Mouse (Mus musculus) R1 (cell line): ENCODE measurements around the gene Nrcam.
A peak's percentile ranks its signal among the peaks of the same experiment; 100 is the strongest.

Source experiments
- DNase-seq: peaks from one replicate; pipeline ENCODE4 v3.0.0-alpha.2; 2018; ENCODE audit warnings: low read depth, low spot score

Nrcam gene

DNA sequence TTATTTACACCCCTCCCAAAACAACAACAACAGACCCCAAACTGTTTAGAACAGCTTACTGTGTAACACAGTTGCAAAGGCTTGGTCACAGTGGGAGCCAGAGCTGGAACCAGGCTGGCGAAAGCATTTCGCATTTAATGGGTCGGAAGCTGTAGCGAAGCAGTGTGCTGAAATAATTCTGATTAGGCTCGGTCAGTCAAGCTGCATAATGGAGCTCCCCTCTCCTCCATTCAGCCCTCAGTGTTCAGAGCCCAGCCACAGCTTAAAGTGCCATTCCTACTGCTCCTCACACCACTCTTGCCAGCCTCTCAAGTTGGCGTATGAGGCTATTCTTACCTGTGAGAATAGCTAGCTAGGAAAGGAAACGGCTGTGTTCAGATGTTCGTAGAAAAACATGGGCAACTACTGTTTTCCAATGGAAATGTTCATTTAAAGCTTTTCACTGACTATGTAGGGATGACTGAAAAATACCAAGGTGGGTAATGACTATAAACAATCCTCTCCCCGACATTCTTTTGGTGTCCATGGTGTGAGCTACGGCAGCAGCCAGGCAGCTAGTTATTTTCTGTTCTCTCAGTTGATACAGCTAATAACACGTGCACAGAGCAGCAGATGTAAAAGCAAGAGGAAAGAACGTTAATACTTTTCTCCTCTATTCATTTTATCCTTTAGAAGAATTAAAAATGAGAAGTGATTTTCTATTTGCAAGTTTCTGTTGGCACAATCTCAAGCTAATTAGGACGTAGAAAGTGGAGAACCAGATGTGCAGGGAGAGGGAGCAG lies 108.6 kb downstream of the Nrcam start:
- DNase-seq = no peak

DNA sequence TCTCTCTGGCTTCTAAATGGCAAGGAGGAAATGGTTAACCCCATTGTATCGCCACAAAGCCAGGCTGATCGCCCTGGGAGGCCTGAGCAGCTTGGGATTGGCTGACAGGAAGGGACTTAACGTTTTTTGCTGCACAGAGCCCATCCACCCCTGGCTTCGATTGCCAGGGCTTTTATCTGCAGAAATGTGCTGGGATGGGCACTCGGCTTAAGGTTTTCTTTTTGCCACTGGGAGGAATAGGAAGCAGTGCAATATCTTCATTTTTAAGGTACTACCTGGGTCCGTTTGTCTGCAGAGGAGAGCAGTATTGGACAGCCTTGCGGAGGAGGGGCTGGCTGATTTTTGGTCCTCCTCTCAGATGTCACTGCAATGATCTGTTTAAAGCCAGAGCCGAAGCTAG lies 110.2 kb downstream of the Nrcam start:
- peak; percentile 12 for DNase-seq

DNA sequence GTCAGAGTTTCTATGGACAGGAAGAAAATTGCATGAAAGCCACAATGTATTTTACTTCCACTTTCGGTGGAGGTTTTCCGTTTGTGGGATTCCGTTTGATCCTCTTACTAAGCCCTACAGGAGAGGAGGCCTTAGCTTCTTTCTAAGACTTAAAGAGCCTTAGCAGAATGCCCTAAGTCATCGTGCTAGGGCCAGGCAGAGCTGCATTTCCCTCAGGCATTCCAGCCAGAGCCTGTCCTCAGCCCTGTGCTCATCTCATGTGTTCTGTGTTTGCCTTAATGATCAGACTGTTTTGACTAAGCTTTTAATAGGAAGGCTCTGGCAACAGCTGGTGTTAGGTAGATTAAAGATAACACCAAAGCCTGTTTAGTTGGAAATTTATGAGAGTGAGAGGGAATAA lies 111.5 kb downstream of the Nrcam start:
- DNase-seq = no peak

DNA sequence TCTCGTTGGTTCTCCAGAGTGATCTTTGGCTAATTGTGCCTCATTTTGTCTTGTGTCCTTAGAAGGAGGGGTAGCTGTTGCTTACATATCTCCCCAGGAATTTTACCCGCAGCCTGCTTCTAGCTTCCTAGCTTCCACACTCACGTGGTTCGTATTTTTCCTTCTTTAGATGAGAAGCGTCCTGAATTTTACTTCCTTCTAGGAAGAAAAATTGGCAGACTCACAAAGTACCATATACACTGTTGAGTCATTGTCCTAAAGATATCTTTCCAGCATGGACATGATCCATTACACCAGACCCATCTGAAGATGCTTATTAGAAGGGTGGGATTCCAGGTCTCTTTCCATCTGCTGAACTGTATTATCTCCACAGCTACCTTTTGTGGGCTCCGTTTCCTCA lies 122.2 kb downstream of the Nrcam start:
- DNase-seq = no peak

DNA sequence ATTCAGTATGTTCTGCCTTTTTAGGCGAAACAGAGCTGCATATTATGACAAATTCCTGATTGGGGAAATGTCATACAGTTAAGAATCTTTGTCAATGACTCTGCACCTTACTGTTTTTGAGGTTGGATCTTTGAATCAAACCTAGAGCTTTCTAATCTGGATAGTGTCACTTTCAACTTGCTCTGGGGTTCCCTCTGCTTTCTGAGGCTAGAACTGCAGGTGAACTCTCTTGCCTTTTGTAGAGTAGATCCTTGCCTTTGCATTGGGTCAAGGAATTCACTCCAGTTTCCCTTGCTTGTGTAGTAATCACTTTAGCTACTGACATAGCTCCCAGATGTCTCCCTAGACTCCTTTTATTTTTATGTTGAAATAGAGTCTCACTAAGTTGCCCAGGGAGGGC lies 123.1 kb downstream of the Nrcam start:
- peak; percentile 4 for DNase-seq

DNA sequence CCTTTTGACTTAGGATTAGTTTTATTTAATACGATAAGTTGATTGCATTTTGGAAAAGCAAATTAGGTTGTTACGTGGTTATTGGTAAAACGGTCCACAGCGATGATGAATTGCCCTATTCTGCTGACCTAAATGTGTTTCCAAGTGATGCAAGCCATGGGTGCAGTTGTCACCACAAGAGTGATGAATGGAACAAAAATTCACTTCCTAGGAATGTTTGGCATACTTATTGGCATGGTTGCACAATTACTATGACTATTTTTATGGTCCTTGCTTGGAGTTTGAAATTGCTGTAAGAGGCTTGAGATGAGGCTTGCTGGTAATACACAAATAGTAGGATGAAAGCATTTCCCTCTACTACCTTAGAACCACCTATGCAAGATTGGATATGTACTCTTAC lies 125.1 kb downstream of the Nrcam start:
- DNase-seq = no peak

DNA sequence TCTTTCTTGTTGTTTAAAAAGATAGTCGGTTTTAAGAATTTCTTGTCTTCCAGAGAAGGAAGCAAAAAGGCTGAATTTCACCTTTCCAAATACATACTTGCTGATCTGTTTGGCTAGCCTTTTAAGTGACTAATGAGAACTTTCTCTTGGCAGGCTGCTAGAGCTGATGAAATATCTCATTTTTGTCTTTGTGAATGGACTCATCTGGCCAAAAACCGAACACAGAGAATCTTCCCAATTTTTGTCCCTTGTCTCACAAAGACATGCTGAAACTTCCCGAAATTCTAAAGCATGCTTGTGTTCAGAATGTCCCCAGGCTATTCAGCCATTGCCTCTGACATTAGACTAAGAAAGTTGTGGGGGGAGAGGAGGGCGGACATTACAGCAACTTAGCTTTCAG lies 129.3 kb downstream of the Nrcam start:
- DNase-seq = no peak

DNA sequence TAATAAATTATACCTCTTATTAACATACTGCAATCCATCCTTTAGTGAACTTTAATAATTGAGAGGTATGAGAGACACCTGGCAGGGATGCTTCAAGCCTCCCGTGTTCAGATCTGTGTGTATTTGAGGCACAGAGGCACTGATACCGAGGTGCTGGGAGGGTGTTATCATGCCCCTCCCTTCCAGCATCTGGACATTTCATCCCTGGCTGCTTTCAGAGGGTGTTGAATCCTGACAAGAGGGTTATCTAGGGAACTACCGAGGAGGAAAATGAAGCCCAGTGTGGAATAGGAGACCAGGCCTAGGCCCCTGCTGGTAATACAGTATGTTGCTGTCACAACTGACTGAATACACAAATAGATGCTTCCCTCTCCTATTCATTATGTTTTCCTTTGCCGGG lies 133.8 kb downstream of the Nrcam start:
- DNase-seq = no peak

DNA sequence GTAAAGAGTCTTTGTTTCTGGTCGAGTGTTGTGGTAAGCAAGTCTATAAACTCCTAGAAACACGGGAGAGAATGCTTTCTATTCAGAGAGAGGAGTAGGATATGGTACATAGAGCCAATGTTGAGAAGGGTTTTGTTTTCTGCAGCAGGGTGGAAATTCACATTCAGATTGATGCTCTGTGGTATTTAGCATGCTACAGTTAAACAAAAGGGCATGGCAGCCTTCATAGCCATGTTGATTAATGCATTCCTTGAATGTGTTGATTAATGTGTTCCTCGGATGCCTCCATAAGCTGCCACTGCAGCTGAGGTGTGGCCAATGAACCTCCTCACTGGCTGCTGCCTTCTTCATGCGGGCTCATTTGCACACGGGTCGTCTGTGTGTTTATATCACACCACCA lies 134.3 kb downstream of the Nrcam start:
- DNase-seq = no peak

DNA sequence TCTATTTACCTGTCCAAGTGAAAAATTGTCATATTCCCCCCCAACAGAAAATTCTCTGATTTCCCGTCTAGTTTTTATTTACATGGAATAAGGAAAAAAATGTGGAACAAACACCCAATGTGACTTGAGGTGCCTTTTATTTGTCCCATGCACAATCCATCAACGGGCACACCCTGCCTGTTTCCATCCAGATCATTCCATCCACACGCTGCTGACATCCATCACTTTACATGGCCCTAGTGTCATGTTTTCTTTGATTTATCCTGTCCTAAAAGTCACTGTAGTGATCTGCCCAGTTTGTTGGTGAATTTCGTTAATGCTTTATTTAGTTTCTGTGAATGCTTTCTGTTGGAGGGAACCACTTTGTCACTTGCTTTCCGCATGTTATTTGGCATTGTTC lies 142.4 kb downstream of the Nrcam start:
- no peak for DNase-seq

DNA sequence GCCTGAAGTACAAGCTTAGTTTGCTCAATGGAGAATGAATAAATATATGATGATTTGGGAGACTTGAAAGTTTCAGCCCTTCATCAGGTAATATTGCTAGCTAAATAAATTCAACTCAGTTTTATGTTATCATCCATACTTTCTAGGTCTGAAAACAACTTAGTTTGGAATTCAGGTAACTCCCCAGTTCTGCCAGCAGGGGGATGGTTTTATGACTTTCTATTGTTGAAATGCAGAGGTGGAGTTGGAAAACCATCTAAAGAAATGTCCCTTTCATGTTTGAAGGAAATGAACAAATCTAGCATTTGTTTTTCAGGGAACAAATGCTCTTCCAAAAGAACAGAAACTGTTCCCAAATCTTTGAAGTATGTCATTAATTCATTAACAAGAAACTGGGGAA lies 146.7 kb downstream of the Nrcam start:
- DNase-seq = peak; percentile 24

DNA sequence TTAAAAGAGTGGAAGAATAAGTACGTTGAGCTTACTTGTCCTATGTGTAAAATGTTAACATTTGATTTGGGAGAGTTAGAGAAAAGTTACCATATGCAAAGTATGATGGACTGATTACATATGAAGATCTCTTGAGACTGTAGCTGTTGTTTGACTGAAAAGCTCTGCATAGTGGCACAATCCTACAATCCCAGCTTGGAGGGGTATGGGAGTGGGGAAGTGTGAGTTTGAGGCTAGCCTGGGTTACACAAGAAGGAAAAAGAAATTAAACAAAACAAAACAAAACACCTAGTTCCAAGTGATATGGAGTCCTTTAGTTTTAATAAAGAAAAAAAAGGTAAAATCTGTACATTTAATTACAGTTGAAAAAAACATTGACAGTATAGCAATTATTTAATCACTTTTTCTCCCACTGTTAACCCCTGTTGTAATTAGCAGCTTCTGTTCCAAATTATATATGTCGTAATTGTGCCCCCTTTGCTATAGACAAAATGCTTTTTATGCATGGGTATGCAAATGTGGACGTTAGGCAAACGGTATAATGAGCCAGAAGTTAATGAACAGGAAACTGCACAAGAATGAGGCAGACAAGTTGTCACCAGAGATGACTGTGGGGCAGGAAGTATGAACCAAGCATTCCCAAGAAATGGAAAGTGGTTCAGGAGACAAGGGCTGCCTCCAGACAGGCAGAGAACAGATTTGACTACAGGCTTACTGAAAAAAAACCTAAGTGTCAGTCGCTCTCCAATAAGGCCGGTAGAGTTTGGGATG lies 150.8 kb downstream of the Nrcam start:
- DNase-seq = no peak

DNA sequence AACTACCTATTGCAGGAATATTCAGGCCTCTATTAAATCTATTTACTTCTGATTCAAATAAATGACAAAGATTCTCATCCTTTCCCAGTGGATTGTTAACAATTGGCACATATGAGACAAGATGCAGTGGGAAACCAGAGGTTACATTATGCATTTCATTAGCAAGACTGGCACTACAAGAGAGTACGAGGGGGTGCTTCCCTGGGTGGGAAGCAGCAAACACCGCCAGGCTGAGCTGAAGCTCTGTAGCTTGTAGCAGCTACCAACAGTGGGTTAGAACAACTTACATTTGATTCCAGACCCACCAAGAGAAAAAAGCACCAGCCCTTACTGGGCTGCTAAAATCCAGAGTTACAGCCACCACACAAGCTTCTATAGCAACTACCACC lies 151.3 kb downstream of the Nrcam start:
- no peak for DNase-seq

DNA sequence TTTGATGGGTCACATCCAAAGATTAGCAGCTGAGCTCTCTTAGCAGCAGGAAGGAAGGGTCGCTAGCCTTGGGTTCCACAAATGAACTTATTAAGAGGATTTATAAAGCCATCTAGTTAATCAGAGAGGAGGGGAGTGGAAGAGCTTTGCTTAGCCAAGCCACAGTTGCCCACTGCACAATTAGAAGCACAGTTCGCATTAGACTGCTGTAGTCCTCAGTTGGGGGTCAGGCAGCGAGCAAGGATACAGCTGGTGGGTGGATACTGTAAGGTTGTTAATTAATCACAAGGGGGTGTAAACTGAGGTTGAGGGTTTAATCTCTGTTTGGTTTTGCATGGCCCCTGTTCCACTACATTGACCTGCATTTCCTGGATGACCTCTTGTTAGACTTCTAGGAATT lies 152.7 kb downstream of the Nrcam start:
- no peak for DNase-seq

DNA sequence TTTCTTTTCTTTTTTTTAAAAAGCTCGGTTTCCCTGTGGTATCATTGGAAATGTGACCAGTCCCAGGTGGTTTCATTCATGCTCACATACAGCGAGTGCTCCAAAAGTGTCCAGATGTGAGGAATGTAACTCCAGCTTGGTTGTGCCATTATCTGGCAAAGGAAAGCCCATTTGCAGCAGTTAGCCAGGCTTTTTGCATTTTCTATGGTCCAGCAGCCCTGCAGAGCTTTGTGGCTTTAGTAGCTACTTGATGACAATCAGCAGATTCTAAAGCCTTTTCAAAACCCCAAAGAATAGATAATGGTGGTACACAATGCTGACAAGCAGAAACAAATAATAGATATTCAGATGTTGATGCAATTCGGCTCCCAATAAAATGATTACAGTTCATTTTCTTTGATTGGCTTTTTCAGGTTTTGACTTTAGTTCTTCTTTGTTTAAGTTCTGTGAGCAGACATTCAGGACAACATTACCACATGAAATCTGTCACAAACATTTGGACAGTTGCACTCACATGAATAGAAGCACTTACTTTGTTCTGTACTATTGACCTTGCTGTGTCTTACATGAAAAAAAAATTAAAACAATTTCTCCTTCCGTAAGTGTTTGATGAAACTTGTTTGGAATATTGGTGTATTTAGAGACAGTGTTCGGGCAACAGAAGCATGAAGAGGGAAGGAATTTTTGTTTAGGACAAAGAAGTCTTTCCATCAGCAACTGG lies 164.2 kb downstream of the Nrcam start:
- peak; percentile 33 for DNase-seq

DNA sequence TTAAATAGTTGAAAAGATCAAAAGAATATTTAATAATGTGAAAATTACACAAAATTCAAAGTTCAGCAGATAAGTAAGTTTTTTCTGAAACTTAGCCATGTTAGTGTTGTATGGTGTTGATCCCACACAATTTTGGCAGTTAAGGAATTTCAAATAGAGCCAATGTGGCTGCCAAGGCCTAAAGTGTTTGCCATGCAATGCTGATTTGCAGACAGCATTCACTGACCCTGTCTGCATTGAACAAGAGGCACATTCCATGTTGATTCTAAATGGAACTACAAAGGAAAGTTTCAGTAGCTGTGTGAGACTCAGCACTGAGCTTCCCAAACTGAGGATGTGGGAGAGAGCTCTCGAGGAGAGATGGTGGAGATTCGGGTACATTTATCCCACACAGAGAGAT lies 169.1 kb downstream of the Nrcam start:
- no peak for DNase-seq

DNA sequence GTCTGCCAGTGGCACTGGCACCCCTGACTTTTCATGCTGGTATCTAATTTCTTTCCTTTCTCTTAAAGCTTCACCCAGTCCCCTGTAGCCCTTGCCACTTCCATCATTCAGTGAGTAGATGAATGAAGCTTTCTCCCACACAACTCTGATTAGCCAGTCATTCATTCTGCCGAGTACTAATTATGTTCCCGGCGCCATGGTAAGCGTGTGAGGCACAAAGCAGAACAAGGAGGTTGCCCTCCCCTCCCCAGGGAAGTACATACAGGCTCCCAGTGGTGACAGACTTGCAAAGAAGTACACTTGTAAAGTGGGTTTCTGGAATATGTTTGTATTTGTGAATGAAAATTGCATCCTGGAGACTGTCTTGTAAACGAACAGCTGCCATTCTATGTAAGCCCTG lies 170.2 kb downstream of the Nrcam start:
- DNase-seq = no peak

DNA sequence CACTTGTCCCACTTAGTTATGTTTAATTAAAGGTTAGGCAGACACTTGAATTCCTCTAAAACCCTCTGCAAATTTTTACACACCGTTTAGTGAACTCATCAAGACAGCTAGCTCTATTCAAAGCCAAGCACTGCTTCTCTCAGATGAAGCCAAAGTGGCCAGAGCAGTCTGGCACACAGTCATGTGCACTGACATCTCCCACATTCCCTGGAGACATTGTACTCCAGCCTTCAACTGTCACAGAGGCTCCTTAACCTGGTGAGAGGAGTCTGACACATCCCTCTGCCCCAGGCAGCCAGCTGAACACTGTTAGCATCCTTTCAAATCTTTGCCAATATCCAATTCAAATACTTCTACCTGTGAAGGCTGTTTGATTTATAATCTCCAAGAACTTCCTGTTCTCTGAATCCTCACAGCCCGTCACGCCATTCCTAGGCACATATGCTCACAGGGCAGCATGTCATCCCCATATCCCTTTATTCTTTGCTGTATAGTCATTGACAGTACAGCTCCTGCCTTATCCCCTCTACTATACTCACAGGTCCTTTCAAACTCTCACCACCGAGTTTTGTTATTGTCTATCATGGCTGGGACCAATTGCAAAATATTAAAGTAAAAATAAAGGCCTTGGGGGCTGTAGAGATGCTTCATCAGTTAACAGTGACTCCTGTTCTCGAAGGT lies 173.3 kb downstream of the Nrcam start:
- no peak for DNase-seq

DNA sequence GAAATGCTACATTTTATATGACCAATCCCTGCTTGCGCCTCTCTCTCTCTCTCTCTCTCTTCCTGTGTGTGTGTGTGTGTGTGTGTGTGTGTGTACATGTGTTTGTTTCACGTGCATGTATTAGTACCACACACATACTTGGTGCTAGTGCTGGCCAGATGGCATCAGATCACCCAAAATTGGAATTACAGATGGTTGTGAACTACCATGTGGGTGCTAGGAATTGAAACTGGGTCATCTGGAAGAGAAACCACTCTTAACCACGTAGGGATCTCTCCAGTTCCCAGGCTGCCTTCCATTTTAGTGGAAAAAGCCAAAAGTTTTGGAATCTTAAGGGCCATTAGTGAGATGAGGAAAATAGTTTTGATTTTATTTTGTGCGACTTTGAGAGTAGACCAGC lies 175.1 kb downstream of the Nrcam start:
- no peak for DNase-seq

DNA sequence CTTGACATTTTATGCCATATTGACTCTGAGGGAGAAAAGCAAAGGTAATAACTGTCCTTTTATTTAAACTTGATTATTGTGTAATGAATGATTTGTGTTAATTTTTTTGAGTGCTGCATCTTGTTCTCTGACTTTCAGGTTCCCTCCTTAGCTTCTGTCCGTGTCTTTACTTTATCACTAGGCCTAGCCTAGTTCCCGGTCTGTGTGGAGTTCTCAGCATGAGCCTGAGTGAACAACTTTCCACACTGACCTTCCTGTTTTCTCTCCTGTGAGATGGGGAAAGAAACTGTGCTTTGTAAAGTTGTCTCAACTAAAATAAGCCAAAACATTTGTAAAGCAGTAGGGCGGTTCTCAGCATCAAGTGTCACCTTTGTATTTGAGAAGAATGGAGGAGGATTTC lies 179.9 kb downstream of the Nrcam start:
- no peak for DNase-seq

DNA sequence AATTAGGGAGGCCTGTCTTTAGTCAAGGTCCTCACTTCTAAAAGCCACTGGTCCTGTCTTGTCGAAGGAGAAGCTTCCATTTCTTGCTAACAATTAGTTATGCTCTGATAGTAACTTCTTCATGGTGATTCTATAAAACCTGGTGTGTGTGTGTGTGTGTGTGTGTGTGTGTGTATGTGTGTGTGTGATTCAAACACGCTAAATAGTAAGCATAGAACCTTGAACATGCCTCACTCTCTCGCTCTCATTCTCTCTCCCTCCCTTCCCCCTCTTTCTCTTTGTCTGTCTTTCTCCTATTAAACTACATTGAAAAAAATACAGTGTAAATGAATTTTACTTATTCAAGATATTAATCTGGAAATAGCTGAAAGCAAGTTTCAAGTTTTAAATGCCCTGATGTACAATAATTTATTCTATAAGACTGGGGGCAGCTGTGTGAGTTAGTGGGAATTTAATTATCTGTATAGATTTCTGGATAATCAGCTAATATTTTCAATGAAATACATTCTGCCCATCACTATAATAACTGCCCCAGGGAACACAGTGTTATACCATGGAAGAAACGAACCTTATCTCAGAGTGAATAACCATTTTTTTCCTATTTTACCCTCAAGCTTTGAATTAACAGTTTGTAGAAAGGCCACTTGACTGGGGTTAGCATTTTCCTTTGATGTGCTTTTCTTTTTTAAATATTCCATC lies 180.9 kb downstream of the Nrcam start:
- no peak for DNase-seq

DNA sequence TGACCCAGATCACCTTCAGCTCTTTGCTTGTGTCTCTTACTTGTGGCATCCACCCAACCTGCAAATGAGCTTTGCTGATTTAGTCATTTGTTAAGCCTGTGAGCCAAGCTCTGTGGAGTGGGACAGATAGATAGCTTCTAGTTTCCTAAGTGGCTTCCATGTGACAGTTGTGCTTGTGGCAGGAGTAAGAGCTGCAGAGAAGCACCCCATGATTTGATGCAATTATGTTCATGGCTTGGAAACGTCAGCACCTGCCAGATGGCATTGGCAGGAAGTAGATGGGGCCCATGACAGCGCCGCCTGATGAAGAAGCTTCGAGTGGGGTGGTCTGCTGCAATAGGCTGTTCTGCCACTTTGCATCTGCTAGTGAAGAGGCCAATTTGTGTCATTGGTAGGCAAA lies 186.4 kb downstream of the Nrcam start:
- DNase-seq = no peak
